Mouse (Mus musculus): ENCODE data around the gene Rpl13a.

Gene Rpl13a

DNA sequence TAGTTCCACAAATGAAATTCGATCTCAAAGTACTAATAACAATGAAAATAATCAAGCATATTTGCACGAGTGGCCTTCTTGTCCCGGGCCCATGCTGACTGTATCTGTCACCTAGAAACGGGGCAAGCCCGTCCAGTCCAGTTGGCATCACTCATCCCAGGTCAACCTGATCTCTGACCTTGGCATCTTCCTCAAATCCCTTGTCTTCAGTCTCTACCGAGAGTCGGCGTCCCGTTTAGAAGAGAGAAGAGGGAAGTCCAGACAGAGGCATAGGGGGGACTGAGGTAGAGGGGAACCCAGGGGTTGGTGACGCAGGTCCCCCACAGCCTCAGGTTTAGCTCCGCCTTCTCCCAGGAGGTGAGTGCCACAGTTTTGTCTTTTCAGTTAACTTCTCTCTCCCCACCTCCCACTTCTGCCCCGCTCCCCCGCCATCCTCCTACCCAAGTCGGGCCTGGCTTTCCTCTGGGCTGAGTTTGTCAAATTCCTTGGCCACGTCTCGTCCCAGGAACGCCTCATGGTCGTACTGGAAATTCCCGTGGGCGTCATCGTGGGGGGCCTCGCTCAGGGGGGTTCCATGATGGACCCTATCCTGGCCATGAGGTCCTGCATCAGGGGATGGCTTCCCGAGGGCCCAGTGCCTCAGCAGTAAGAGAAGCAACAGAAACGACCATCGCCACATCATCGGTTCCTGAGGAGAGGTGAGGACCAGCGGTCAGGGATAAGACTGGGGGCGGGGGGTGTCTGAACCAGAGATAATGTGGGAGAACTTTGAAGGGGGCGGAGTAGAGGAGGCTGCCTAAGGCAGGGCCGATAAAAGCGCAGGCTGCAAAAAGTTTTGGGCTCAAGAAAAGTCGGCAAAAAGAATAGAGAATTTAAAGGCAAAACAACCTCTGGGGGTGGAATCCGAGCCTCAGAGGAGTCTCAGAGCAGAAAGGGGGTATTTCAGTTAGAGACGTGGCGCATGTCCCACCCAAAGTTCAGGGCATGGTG is 37.3 kb downstream of the Rpl13a start:
- peak in 1 of 2 experiments; percentile 25 for DNase-seq (ENCODE audit: low spot score in 2 of 2)

DNA sequence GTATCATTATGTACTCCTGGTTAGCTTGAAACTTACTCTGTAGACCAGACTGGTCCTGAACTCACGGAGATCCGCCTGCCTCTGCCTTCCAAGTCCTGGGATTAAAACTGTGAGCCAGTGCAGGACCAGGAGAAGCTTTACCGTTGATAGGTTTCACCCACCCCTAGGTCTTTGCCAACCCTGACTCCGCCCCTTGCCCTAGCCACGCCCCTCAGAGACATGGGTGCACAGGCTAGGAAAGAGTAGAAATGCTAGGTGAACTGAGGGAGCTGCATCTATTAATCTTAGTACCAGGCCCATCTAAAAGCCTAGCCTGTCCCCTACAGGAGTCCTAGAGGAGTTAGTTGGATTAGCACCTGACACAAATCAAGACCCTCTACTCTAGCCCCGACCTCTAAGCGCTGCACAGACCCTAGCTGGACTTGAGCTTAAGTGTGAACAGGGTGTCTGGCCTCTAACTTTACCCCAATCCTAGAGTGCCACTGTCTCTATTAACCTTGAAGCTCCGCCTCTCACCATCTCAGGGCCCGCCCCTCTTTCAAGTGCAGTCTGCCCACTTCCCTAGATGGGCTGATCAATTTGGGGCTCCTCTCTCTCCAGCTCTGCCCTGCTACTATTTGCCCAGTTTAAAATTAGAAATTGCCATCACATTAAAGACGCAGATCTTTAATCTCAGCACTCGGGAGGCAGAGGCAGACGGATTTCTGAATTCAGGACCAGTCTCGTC is 38.1 kb downstream of the Rpl13a start:
- no peak for DNase-seq (ENCODE audit: low spot score in 2 of 2)

DNA sequence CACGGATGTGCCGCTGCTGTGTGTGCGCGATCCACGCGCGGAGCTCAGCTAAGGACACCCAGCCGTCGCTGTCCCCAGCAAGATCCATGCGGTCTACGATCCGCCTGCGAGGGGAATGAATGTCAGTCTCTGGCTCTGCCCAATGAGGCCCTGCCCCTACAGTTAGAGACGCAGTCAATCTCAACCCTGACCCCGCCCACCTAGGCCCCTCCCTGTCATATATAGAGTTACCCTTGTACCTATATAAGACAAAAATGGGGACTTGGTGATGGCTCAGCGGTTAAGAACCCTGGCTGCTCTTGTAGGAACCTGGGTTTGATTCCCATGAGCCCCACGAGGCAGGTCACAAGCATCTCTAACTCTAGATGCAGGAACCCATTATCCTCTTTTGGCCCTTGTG is 40.0 kb downstream of the Rpl13a start:
- DNase-seq (ENCODE audit: low spot score in 2 of 2), result no peak

- DNase-seq (ENCODE audit: low spot score in 2 of 2), result no peak
These were observed 42.5 kb downstream of the Rpl13a start for GRCm38 (mm10) chr7:45086084-45086483.

- DNase-seq (ENCODE audit: low spot score in 2 of 2), result no peak
These were observed 45.2 kb downstream of the Rpl13a start for GRCm38 (mm10) chr7:45083300-45083890.

- DNase-seq (ENCODE audit: low spot score in 2 of 2), result no peak
These were observed 45.9 kb downstream of the Rpl13a start for GRCm38 (mm10) chr7:45082401-45083299.

GRCm38 (mm10) chr7:45081016-45081415 is 47.5 kb downstream of the Rpl13a start:
- no peak for DNase-seq (ENCODE audit: low spot score in 2 of 2)

- DNase-seq (ENCODE audit: low spot score in 2 of 2), result peak; percentile 92 to 96
These were observed 48.7 kb downstream of the Rpl13a start for GRCm38 (mm10) chr7:45079856-45080255.

DNA sequence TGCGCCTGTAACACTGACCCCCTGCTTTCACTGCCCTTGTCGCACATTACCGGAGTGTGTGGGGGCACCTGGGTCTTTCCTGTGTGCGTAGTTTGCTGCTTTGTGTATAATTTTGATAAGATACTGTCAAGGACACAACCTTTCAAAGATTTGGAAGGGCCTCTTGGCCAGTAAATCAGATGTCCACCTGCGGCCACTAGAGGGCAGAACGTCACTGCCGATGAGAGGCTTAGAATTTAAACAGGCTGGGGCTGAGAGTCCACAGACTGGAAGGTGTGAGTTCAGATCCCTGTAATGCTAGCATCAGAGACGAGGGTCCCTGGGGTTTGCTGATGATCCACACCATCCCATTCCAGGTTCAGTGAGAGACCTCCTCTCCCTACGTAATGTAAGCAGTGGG is 50.0 kb downstream of the Rpl13a start:
- peak; percentile 58 to 68 for DNase-seq (ENCODE audit: low spot score in 2 of 2)

GRCm38 (mm10) chr7:45077829-45078228 is 50.7 kb downstream of the Rpl13a start:
- no peak for DNase-seq (ENCODE audit: low spot score in 2 of 2)

- no peak for DNase-seq (ENCODE audit: low spot score in 2 of 2)
These were observed 51.2 kb downstream of the Rpl13a start for GRCm38 (mm10) chr7:45077322-45077721.

DNA sequence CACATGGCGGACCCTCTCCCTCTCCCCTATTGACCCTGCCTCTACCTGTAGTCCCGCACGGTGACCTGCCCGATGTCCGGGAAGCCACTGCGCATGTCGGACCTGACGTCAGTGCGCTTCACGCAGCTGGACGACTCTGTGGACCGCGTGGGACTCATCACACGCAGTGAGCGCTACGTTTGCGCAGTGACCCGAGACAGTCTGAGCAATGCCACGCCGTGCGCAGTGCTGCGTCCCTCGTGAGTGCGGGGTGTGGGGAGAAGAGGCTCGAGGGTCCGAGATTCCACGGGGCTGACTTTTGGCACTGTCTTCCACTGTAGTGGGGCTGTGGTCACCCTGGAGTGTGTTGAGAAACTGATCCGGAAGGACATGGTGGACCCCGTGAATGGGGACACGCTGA is 52.1 kb downstream of the Rpl13a start:
- no peak for DNase-seq (ENCODE audit: low spot score in 2 of 2)

Measured in cerebellum, postnatal 4 days (tissue).